Comparison of ENCODE assay signal across 28 mouse cellular contexts in the genomic region with DNA sequence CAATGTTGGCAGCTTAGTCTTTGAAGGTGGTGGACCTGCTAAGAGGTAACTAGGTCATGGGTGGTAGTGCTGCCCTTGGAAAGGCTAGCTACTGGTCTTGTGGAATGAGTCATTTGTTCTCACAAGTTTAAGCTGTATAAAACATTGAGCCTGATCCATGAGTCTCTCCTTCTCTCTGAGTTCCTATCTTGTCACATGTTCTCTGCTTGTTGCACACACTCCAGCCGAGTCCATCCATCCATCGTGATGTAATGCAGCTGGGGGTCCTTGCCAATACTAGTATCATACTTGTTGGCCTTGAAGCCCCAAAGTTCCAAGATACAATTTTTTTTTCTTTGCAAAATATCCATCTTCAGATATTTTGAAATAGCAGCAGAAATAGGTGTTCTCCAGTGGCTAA. TPM values are rescaled to one million over a fixed set of nuclear protein-coding genes. Genes with fewer than 3 reads are reported as not detected.
A peak's percentile ranks its signal among the peaks of the same experiment; 100 is the strongest.
DNase-seq lines count a peak whose midpoint lies in the region; ATAC-seq lines count a peak whose summit lies in the region.
"Had no signal": no experiment of that assay in that cellular context is flagged by ENCODE, and none has a peak within 500 bp of the region (broad histone marks: within the 10 kb centered on the region; RNA-seq: fewer than 3 reads in every experiment).

No protein-coding gene starts in this region.

- no peak overlapping the region for H3K4me3 ChIP-seq in heart, embryonic 11.5 days (ENCODE audit: low read depth, low read length)
- H3K4me3 ChIP-seq in hindbrain, embryonic 11.5 days (ENCODE audit: low read depth, low read length): no peak overlapping the region
- H3K4me3 ChIP-seq: embryonic facial prominence, embryonic 10.5 days; embryonic facial prominence, embryonic 12.5 days; forebrain, embryonic 13.5 days; forebrain, embryonic 15.5 days had no signal

- no peak overlapping the region for H3K9ac ChIP-seq in heart, embryonic 11.5 days (ENCODE audit: low read depth, low read length)
- no peak overlapping the region for H3K9ac ChIP-seq in hindbrain, embryonic 11.5 days (ENCODE audit: low read depth, low read length)
- H3K9ac ChIP-seq: embryonic facial prominence, embryonic 12.5 days; forebrain, embryonic 13.5 days; forebrain, embryonic 15.5 days; forebrain, postnatal 0 days had no signal

- H3K27me3 ChIP-seq in heart, embryonic 11.5 days (ENCODE audit: control insufficient read depth, insufficient read depth, low read length): no peaks in the 10 kb centered on the region; the same call in 1 of the 2 replicates
- H3K27me3 ChIP-seq in hindbrain, embryonic 11.5 days (ENCODE audit: control insufficient read depth, insufficient read depth, low read length): no peaks in the 10 kb centered on the region
- H3K27me3 ChIP-seq: embryonic facial prominence, embryonic 12.5 days; forebrain, embryonic 13.5 days; forebrain, embryonic 15.5 days; Patski had no signal

- H3K36me3 ChIP-seq in heart, embryonic 11.5 days (ENCODE audit: control insufficient read depth, insufficient read depth, low read length): no peaks in the 10 kb centered on the region
- no peaks in the 10 kb centered on the region for H3K36me3 ChIP-seq in hindbrain, embryonic 11.5 days (ENCODE audit: control insufficient read depth, insufficient read depth, low read length)
- H3K36me3 ChIP-seq: embryonic facial prominence, embryonic 10.5 days; embryonic facial prominence, embryonic 12.5 days; forebrain, embryonic 15.5 days; G1E had no signal

- no peak overlapping the region for H3K27ac ChIP-seq in heart, embryonic 11.5 days (ENCODE audit: low read depth, low read length)
- no peak overlapping the region for H3K27ac ChIP-seq in hindbrain, embryonic 11.5 days (ENCODE audit: low read depth, low read length)
- H3K27ac ChIP-seq: embryonic facial prominence, embryonic 10.5 days; embryonic facial prominence, embryonic 12.5 days; forebrain, embryonic 13.5 days; forebrain, embryonic 15.5 days had no signal

- 83% methylated on average over 2 of the region's 2 CpGs for WGBS in heart, embryonic 11.5 days (ENCODE audit: insufficient replicate concordance)
- 88% methylated on average over 2 of the region's 2 CpGs for WGBS in hindbrain, embryonic 11.5 days

- H3K4me1 ChIP-seq in heart, embryonic 11.5 days (ENCODE audit: control insufficient read depth, insufficient read depth, low read length): no peaks in the 10 kb centered on the region
- H3K4me1 ChIP-seq in hindbrain, embryonic 11.5 days (replicated peaks; ENCODE audit: control insufficient read depth, insufficient read depth, low read length): no peaks in the 10 kb centered on the region
- H3K4me1 ChIP-seq: embryonic facial prominence, embryonic 10.5 days; embryonic facial prominence, embryonic 12.5 days; forebrain, embryonic 13.5 days; forebrain, embryonic 15.5 days had no signal

- intact Hi-C loops in gastrocnemius, postnatal 36 days (cut with DNase I): no loop called here
- intact Hi-C loops in heart, postnatal 25 days (cut with DNase I): no loop called here

- peak; percentile 33 for DNase-seq in gastrocnemius, adult 18-20 months (ENCODE audit: low spot score)
- no peak for DNase-seq in gastrocnemius, postnatal 36 days
- peak; percentile 26 to 41 for DNase-seq in heart, adult 18-20 months
- DNase-seq in heart, adult 8-10 months (ENCODE audit: low spot score): no peak
- peak; percentile 23 for DNase-seq in heart, postnatal 25 days (ENCODE audit: low spot score)
- peak; percentile 51 for DNase-seq in skeletal muscle tissue, adult 2 months (ENCODE audit: low read depth, low spot score)
- no peak for DNase-seq in hindbrain, embryonic 11.5 days (ENCODE audit: low spot score)
- DNase-seq: adrenal gland, postnatal 10 days; adrenal gland, postnatal 25 days; cerebellum, adult 11-12 months; cerebellum, adult 2 months; cerebellum, adult 9-10 months; cerebellum, postnatal 10 days; cerebellum, postnatal 25 days; forebrain, postnatal 0 days had no signal

- H3K4me2 ChIP-seq in heart, embryonic 11.5 days: no peak overlapping the region
- H3K4me2 ChIP-seq in hindbrain, embryonic 11.5 days (replicated peaks; ENCODE audit: low read depth, low read length): no peak overlapping the region
- H3K4me2 ChIP-seq: embryonic facial prominence, embryonic 12.5 days; forebrain, embryonic 13.5 days; forebrain, embryonic 15.5 days had no signal

- no peaks in the 10 kb centered on the region for H3K9me3 ChIP-seq in heart, embryonic 11.5 days (replicated peaks; ENCODE audit: control insufficient read depth, low read length)
- H3K9me3 ChIP-seq in hindbrain, embryonic 11.5 days (ENCODE audit: control insufficient read depth, low read length): no peaks in the 10 kb centered on the region
- H3K9me3 ChIP-seq: embryonic facial prominence, embryonic 10.5 days; embryonic facial prominence, embryonic 12.5 days; forebrain, embryonic 13.5 days; forebrain, embryonic 15.5 days; G1E had no signal

- ATAC-seq in heart, embryonic 11.5 days (replicated peaks; ENCODE audit: insufficient number of reproducible peaks, low FRiP score, low TSS enrichment): no peak
- ATAC-seq in hindbrain, embryonic 11.5 days (ENCODE audit: low FRiP score): no peak
- ATAC-seq: activated CD4-positive, CD25-positive, alpha-beta regulatory T cell, adult 4 months; forebrain, embryonic 13.5 days; forebrain, embryonic 15.5 days; forebrain, postnatal 0 days; Patski had no signal

RNA-seq across cellular contexts. Expression of a gene that starts 22.0 kb away (rescaled TPM):
- not detected for total RNA-seq in gastrocnemius, adult 18-20 months (2021)
- not detected for total RNA-seq in gastrocnemius, postnatal 36 days (2021)
- not detected for total RNA-seq in heart, adult 18-20 months (2021)
- total RNA-seq in heart, adult 8-10 months (2022): 1 to 10 TPM in 1 of 4 experiments, under 1 TPM in 1, not detected in 2; 0.56 to 1.4 TPM
- not detected for total RNA-seq in heart, postnatal 25 days (2021)
- polyA plus RNA-seq in heart, embryonic 11.5 days (2014; fragmentation: Nextera tagmentation; extraction: Ambion mirVana): not detected in 2 replicates
- not detected in 2 replicates for polyA plus RNA-seq in hindbrain, embryonic 11.5 days (2014; fragmentation: Nextera tagmentation; extraction: Ambion mirVana)
- total RNA-seq: adrenal gland, adult 18-20 months; adrenal gland, postnatal 10 days; adrenal gland, postnatal 25 days; forebrain, postnatal 0 days had no signal
- polyA plus RNA-seq: C2C12; cerebellum, adult 2 months; cortical plate, adult 2 months; embryonic facial prominence, embryonic 10.5 days; embryonic facial prominence, embryonic 12.5 days; embryonic facial prominence, embryonic 14.5 days; forebrain, embryonic 11.5 days; forebrain, embryonic 13.5 days; forebrain, embryonic 15.5 days; forebrain, postnatal 0 days; G1E had no signal

RNA-seq across cellular contexts. Expression of a gene that starts 39.6 kb away (rescaled TPM):
- total RNA-seq in gastrocnemius, adult 18-20 months (2021): not detected
- total RNA-seq in gastrocnemius, postnatal 36 days (2021): not detected
- not detected for total RNA-seq in heart, adult 18-20 months (2021)
- not detected for total RNA-seq in heart, adult 8-10 months (2022)
- not detected for total RNA-seq in heart, postnatal 25 days (2021)
- polyA plus RNA-seq in heart, embryonic 11.5 days (2014; fragmentation: Nextera tagmentation; extraction: Ambion mirVana): not detected in 2 replicates
- polyA plus RNA-seq in hindbrain, embryonic 11.5 days (2014; fragmentation: Nextera tagmentation; extraction: Ambion mirVana): not detected in 2 replicates
- total RNA-seq: adrenal gland, adult 18-20 months; adrenal gland, postnatal 10 days; adrenal gland, postnatal 25 days; forebrain, postnatal 0 days had no signal
- polyA plus RNA-seq: activated CD4-positive, CD25-positive, alpha-beta regulatory T cell, adult 4 months; C2C12; cerebellum, adult 2 months; cortical plate, adult 2 months; embryonic facial prominence, embryonic 10.5 days; embryonic facial prominence, embryonic 12.5 days; embryonic facial prominence, embryonic 14.5 days; forebrain, embryonic 11.5 days; forebrain, embryonic 13.5 days; forebrain, embryonic 15.5 days; forebrain, postnatal 0 days; G1E; Patski had no signal

Comparison
In these comparisons a context has a peak if more than half of its experiments do, and no peak if none do; other contexts are left out.
1. DNase-seq: peak in gastrocnemius, adult 18-20 months (single experiment), heart, adult 18-20 months (2 of 2), heart, postnatal 25 days (single experiment) and skeletal muscle tissue, adult 2 months (single experiment); none in gastrocnemius, postnatal 36 days (0 of 2), heart, adult 8-10 months (single experiment) and hindbrain, embryonic 11.5 days (single experiment).